Mouse (Mus musculus) neutrophil, adult 5-6 weeks (primary cell): ENCODE measurements around the gene Epas1. TPM values are rescaled to one million over a fixed set of nuclear protein-coding genes. Genes with fewer than 3 reads are reported as not detected.

ENCODE experiments used
- ATAC-seq: fragments of 151-379, 151-347 bp; 2 replicates; pipeline ENCODE4 v1.8.0; 2017; ENCODE audit warnings: mild to moderate bottlenecking, moderate TSS enrichment; ENCODE audit not compliant: insufficient number of reproducible peaks, poor library complexity, low FRiP score, severe bottlenecking; ENCODE audit errors: extremely low read depth
- total RNA-seq: library from RNA; stranded (forward); fragments of 200-1000 nt; gene quantifications from 2 replicates; pipeline ENCODE4 v1.2.3, GENCODE M21; 2017

The Epas1 gene
- total RNA-seq, 1 experiment from 2014 or later, result 0.70 TPM

DNA sequence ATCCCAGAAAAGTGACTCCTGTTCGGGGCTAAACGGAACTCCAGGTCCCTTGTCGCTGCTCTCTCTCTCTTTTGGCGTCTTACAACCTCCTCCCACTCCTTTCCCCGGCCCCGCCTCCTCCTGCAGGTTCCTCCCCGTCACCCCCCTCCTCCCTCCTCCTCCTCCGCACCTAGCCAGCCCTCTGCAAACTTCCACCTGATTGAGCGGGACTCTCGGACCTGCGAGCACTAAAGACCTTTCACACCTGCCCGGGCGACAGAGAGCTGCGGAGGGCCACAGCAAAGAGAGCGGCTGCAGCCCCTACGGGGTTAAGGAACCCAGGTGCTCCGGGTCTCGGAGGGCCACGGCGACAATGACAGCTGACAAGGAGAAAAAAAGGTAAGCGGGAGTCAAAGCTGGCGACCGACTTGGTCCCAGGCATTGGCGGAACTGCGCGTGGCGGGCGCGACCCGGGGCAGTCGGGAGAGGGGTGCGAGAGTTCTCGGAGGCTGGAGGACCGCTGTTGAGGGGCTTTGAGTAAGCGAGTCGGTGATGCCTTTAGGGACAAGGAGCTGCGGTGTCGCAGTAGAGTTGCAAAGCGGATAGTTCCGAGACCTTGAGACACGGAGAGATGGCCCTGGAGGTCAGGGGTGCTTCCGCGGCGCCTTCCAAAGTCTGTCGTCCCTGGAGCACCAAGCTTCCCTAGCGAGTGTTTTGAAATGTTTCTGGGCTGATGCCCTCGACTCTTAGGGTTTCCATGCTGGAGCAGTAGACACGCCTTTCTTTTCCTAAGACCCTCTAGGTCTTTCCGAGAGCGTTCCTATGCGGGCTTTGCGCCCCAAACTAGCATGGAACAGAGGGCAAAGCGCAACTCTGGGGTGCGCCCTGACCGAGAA is 668 bp downstream of the Epas1 start:
- ATAC-seq, result peak; percentile 18; the same call in 1 of the 2 replicates

DNA sequence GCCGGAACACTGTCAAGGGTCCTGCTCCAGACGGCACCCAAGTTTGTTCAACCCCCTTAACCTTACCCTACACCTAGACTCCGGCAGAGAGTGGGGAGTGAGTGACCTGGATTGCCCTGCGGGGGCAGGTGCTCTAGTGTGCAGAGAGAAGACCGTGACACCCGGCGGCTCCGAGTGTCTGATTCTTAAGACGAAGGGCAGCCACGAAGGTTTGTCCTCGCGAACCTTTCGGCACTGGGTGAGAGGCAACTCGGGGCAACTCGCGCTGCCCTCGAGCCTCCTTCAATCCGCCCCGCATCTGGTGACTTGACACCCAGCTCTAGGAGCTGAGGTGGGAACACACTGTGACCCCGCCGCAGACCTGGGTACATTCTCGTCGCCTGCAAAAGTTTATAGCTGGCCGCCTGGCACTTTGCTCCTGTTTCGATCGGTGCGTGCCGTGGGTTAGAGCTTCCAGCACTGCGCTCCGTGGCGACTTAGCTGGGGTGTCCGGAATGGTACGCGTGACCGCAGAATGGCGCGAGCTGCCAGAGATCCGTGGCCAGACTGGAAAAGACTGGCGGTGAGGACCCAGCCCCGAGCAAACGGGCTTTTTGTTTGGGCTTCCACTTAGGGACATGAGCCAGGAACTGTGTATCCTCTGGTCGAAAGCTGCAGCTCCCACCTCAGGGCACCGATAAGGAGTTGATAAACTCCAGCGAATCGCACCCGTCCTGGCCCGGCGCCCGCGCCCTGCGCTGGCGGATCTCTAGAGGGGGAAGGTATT is 1.5 kb downstream of the Epas1 start:
- ATAC-seq, result no peak

DNA sequence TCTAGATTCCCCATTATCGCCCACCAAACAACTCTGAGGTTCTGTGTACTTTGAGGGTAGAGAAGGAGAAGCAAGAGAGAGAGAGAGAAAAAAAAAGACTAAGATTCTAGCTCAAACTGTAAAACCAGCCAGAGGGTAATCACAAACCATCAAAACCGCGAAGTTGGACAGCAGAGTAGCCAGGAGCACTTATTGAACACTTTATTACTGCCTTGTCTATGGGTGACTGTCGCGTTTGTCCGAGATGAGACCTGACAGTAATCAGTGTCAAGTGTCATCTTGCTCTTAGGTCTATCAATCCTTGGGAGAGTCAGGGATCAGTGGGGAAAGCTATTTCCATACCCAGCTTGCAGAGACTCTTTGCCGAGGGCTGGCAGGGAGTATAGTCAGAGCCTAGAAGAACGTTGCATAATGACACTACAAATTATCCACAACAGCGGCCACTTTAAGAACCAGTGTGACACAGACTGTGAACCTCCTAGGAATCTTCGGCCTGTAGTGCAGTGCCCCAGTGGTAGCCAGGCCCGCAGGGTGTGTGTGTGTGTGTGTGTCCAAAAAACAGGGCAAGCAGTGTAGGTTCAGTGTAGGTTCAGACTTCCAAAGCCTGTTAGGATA is 2.2 kb downstream of the Epas1 start:
- ATAC-seq, result no peak

DNA sequence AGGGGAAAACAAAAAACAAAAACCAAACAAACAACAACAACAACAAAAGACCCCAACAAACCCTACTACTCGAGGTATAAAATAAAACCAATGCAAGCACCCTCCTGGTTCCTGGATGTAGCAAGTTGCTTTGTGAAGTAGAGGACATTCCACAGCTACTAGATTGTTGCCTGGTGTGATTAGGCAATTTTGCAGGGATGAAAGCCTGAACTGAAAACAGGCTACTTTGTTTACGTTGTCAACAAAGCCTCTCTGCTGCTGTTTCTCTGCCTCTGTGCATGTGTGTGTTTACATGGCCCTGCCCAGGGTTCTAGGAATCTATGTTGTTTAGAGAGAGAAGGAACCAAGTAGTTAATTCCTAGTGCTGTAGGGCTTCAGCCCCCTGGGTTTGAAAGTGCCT is 4.1 kb downstream of the Epas1 start:
- no peak for ATAC-seq

DNA sequence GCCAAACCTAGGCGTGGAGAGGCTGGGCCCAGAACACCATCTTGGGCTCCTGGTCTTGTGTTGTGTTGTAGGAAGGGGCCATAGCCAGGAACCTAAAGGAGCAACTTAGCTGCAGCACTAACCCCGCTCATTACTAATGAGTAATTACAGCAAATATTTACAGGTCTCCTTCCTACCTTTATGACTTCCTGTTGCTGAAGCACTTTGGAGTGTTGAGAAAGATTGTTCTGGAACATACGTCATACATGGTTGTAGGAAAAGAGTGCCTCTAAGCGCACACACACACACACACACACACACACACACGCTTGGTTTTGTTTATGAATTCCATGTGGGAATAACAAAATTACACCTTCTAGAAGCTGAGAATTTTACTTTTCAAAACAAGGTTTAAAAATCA is 8.4 kb downstream of the Epas1 start:
- no peak for ATAC-seq

DNA sequence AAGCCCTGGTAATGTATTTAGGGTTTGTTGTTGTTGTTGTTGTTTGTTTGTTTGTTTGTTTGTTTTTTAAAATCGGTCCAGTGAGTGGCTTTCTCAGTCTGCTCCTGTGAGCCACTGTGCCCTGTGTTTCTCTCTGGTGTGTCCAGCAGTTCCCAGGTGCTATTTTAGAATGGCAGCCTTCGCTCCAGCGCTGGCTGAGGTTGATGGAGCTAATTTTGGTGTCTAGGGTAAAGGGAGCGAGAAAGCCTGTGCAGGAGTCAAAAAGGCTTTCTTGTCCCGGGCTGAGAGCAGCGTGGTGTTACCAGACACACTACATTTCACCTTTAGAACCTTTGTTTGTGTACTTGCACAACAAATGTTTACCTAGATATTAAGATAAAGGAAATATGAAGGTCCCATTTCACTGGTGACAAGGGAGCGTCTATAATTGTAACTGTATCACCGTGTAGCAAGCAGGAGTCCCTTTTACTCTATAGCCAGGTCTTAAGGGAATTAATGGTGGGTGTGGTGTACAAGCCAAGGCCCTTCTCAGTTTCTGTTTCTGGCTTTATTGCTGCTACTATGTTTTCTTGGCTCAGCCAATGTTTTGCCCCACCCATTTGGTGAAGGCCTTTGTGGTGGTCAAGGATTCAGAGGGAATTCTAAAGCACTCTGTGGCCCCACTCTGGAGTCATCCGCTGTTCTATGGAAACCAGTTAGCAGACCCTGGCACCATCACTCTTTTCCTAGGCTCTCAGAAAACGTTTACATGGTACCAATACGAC is 9.2 kb downstream of the Epas1 start:
- no peak for ATAC-seq

DNA sequence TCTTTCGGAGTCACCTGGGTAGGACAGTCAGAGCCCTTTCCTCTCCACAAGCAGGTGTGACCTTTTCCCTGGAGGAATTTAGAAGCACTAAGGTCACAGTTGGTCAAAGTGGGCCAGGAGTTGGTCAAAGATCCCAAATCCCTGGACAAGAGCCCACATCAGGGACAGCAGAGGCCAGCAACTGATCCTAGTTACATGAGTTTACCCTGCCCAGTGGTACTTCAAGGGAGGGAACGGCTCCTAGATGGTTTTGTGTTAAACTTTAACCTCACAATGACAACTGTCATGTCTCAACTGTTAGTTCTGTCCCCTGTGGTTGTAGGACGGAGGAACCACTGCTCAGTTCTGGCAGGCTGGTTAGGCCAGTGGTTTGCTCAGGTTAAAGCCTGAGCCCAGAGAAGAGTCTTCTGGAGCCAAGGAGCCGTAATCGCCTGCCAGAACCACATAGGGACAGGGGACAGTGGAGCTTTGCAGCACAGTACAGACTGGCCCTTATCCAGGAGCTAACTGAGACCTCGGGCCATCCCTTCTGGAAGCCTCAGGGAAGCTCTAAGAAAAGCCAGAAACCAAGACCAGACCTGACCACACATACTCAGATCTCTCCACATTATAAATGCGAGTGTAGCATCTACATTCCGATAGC is 12.4 kb downstream of the Epas1 start:
- ATAC-seq, result no peak

DNA sequence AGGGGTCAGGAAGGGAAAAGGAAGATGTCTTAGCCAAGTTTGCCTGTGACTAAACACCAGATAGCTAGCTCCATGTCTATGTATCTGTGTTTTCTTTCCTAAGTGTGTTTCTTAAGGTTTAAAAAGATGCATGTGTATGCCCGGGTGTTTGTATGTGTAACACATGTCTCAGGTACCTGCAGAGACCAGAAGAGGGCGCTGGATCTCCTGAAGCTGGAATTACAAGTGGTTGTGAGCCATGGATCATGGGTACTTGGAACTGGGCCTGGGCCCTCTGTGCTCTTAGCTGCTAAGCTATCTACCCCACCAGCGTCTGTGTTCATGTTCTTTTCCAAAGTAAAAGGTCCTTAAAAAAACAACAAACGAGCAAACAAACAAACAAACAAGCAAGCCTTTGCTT is 12.9 kb downstream of the Epas1 start:
- ATAC-seq, result no peak

DNA sequence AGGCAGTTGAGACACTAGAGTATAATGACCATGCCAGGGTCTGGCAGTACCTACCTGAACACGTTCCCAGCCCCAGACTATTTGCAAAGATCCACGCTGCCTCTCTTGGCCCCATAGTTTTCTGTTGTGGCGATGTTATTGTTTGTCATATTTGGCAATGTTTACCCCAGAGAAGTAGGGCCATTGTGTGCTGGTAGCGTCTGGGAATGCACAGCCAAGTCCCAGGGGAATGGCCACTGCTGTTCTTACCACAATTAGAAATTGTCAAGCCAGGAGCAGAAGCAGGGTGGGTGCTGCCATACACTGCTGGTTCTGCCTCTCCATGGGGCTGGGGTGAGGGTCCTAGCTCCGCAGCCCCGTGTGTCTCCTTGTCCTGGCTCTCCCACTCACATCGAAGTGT is 15.1 kb downstream of the Epas1 start:
- no peak for ATAC-seq

DNA sequence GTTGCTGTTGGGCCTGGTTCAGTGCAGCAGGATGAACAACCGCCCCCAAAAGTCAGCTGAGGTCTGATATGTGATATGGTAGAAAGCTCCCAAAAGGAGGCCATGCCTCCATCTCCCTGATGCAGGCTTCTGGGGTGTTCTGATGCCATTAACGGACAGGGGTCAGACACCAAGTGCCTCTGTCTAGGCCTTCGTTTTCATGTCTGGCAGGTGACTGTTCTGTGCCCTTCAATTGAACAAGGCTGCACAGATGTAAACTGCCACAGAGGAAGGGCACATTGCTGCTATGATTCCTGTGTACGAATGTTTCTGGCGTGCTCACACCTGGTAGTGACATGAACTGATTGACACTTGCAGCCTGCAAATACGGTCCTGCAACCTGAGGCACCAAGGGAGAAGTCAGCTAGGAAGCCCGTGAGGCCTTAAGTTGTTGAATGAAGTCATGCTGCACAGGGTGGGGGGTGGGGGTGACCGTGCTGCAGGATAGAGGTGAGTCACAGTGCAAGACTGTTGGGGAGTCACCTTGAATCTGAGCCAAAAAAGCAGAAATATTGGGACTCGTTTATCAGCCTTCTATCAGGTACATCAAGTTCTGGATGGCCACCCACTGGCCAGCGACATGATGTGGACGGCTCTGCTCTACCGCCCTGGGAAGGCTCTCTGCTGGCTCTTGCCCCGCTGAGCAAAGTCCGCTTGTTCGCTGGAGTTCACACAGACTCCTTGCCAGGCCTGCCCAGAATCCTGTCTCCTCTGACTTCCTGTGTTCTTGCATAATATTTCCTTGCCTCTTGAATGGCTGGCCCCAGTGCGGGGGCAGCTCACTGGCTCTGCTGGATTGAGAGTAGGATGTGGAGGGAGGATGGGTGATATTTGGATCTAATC is 16.1 kb downstream of the Epas1 start:
- no peak for ATAC-seq

DNA sequence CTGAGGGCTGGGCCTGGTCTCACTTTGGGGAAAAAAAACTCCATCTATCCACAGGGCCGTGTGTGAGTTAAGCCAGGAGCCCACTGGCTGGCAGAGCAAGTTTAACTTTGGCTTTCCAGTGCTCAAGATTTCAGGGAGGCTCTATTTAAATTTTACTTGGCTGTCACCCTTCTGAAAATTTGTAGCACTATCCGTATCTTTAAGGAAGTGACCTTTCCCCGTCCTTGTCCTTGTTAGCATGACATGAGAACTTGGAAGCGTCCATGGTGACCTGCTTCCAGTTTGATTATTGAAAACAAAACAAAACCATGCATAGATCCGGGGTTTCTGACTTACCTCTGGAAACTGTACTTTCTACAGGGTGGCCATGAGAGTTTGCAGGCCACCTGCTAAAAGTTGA is 17.3 kb downstream of the Epas1 start:
- ATAC-seq, result no peak

DNA sequence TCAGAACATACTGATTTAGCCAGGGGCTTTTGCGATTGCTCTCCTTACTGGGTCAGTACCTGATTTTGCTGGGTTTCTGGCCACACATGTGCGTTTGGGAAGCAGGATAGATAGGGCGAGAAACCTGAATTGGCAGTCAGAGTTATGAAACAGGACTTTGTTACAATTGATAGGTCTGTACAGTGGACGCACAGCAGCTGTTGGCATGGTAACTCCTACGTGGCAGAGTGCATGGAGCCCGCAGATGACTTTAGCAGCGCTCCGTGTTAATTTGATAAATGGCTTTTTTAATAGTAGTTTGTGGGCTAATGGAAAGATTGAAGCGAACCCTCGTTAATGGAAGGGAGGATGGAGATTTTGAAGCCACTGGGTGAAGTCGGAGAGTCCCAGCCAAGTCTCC is 18.5 kb downstream of the Epas1 start:
- no peak for ATAC-seq

DNA sequence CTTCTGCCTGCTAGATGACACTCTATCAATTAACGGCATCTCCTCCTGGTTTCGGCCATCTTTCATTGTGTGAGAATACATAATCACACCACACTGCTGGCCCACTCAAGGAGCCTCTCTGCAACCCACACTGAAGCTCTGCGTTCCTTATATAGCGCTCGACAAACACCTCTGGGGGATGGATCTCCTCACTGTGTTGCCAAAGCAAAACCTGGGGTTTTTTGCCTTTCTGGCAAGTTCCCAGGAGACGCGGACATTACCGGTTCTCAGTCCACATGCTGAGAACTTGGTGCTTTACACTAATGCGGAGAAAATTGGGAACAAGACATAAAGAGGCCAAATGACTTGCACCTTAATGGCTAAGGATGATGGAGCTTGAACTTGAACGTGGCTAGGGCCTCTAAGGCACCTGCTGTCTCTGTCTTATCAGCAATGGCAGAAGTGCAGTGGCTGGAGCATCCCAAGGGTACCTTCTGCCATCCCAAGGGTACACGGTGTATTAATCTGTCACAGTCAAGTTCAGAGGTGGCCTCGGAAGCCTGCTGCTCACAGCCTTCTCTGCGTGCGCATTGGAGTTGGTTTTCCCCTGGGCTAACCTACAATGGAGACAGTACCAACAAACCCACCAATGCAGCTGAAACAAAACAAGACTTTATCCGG is 19.6 kb downstream of the Epas1 start:
- no peak for ATAC-seq

DNA sequence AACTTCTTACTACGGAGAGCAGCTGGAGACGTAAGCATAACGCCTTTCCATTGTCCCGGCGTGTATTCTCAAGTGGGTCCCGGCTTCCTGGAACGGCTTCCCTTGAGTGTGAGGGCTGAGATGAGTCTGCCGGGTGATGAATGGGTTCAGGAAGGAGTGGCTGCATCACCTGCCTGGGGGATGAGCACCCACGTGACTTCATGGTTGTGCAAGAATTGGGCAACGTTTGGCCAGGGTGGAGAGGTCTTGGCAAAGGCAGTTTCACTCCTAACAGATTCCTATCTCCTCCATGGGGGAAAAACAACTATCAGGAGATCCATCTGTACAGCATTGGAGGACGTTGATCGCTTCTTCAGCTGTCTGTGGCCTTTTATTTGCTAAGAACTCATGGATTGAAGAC is 23.0 kb downstream of the Epas1 start:
- ATAC-seq, result no peak

DNA sequence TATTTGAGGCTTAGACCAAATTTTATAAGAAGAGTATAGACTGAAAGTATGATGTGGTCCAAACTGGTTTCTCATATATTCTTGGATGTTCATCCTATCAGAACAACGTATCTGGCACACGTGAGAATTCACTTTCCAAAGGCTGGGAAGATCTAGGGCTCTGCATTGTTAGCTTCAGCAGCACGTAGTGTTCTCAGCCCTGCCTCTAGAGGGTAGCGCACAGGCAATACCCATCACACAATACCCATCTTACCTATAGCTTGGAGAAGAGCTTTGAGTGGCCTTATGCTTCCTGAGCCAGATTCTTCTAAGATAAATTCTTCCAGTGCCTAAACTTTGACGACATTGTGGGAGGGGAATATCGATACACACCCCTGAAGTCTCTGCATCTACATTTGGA is 24.6 kb downstream of the Epas1 start:
- no peak for ATAC-seq

DNA sequence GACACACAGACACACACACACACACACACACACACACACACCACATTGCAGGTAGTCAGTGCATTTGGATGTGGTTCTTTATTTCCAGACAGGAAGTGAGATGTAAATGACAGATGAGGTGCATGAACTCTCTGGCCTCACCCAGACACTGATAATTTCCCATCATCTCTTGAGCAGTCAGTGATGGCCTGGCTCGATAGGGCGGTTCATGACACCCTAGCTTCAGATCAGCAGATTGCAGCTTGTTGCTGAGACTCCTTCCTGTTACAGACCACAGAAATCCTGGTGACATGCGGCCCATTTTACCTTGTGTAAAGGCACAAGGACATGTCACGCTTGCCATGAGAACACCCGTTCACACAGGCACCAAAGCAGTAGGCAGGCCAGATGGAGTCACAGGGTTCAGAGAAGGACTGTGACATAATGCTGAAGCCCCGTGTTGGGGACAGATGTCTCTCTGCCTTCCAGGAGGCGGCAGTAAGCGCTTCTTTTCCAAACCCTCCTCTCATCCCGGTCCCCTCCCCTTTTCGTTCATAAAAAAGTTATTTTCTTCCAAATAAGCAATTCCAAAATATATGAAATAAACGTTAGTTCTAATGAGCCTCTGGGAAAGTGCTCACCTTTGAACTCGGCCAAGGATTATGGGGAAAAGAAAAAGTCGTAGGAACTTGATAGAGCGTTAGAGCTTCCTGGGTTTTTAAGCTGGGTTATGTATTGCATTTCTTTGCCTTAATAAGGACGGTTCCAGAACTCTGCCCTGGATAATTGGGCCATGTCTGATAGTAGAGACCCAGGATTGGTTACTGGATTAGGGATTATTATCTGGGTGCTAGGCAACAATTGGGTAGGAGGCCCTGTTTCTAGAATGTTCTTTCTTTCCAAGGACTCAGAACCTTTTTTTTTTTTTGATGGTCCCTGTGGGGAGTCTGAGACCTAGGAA is 26.0 kb downstream of the Epas1 start:
- ATAC-seq, result peak; percentile 27; the same call in 1 of the 2 replicates
